Comparison of ENCODE assay signal across 9 mouse cellular contexts in genomic region chr2:43787141-43787540, GRCm38 (mm10). TPM values are rescaled to one million over a fixed set of nuclear protein-coding genes. Genes with fewer than 3 reads are reported as not detected.
DNase-seq lines count a peak whose midpoint lies in the region; ATAC-seq and TF ChIP-seq lines count a peak whose summit lies in the region.
"Had no signal": no experiment of that assay in that cellular context is flagged by ENCODE, and none has a peak within 500 bp of the region (broad histone marks: within the 10 kb centered on the region; RNA-seq: fewer than 3 reads in every experiment).

No protein-coding gene starts in this region.

- WGBS in kidney, embryonic 14.5 days = 54% methylated on average over 12 of the region's 12 CpGs
- 40% methylated on average over 12 of the region's 12 CpGs for WGBS in midbrain, postnatal 0 days

- TF ChIP-seq RAD21 in MEL (IDR thresholded peaks at IDR 0.05; ENCODE audit: low read depth, low read length) = peak; percentile 9

- H3K27me3 ChIP-seq in kidney, embryonic 14.5 days (ENCODE audit: control insufficient read depth, insufficient read depth, low read length) = peaks cover 7% of the 10 kb centered on the region; the same call in 1 of the 2 replicates
- no peaks in the 10 kb centered on the region for H3K27me3 ChIP-seq in MEL (ENCODE audit: control insufficient read depth in 1 of 2, insufficient read depth in 2 of 2, low read length in 2 of 2)
- 0 out of 2 replicates have a peak, but pooled peaks cover 5% of the 10 kb centered on the region for H3K27me3 ChIP-seq in midbrain, postnatal 0 days (ENCODE audit: insufficient read depth, low read length)
- H3K27me3 ChIP-seq: heart, embryonic 15.5 days had no signal

- H3K36me3 ChIP-seq in kidney, embryonic 14.5 days (ENCODE audit: control insufficient read depth, insufficient read depth, low read length) = no peaks in the 10 kb centered on the region
- H3K36me3 ChIP-seq in MEL (ENCODE audit: control insufficient read depth in 1 of 2, insufficient read depth in 2 of 2, low read length in 2 of 2) = peaks cover 0 to 11% of the 10 kb centered on the region in 2 experiments; a peak in 2 of 4 replicates
- no peaks in the 10 kb centered on the region for H3K36me3 ChIP-seq in midbrain, postnatal 0 days (ENCODE audit: insufficient read depth, low read length)
- H3K36me3 ChIP-seq: heart, embryonic 15.5 days had no signal

- H3K27ac ChIP-seq in kidney, embryonic 14.5 days (ENCODE audit: low read depth, low read length) = no peak overlapping the region
- no peak overlapping the region for H3K27ac ChIP-seq in MEL (ENCODE audit: control insufficient read depth, low read depth, low read length)
- H3K27ac ChIP-seq in midbrain, postnatal 0 days (ENCODE audit: low read depth, low read length) = no peak overlapping the region
- H3K27ac ChIP-seq: heart, embryonic 15.5 days had no signal

- peak in 2 of 3 experiments; percentile 4 to 14; a peak in 1 of 6 replicates for TF ChIP-seq CTCF in MEL (IDR thresholded peaks at IDR 0.05 in 2 of 3, conservative IDR thresholded peaks at IDR 0.05 in 1 of 3; ENCODE audit: control insufficient read depth in 1 of 3, insufficient read depth in 1 of 3, low read depth in 2 of 3, low read length in 3 of 3, poor library complexity in 1 of 3, severe bottlenecking in 1 of 3)
- TF ChIP-seq CTCF in midbrain, postnatal 0 days (IDR thresholded peaks at IDR 0.05) = peak; percentile 88

- H3K4me2 ChIP-seq in kidney, embryonic 14.5 days (replicated peaks; ENCODE audit: low read depth, low read length) = no peak overlapping the region
- H3K4me2 ChIP-seq in midbrain, postnatal 0 days (ENCODE audit: low read depth, low read length, poor library complexity, severe bottlenecking) = no peak overlapping the region
- H3K4me2 ChIP-seq: heart, embryonic 15.5 days had no signal

- no peak for TF ChIP-seq POLR2A in MEL (IDR thresholded peaks at IDR 0.05; ENCODE audit: control insufficient read depth in 1 of 2, insufficient read depth in 1 of 2, low read depth in 1 of 2, low read length in 2 of 2, poor library complexity in 1 of 2)

- H3K9me3 ChIP-seq in kidney, embryonic 14.5 days (ENCODE audit: control insufficient read depth, low read length) = no peaks in the 10 kb centered on the region
- no peaks in the 10 kb centered on the region for H3K9me3 ChIP-seq in MEL (replicated peaks; ENCODE audit: insufficient read depth, low read length)
- no peaks in the 10 kb centered on the region for H3K9me3 ChIP-seq in midbrain, postnatal 0 days (ENCODE audit: low read length)
- H3K9me3 ChIP-seq: heart, embryonic 15.5 days had no signal

- no peak overlapping the region for H3K4me3 ChIP-seq in kidney, embryonic 14.5 days (ENCODE audit: low read length)
- no peak overlapping the region for H3K4me3 ChIP-seq in MEL (ENCODE audit: control insufficient read depth in 1 of 2, insufficient read depth in 1 of 2, low read depth in 2 of 2, low read length in 2 of 2)
- H3K4me3 ChIP-seq in midbrain, postnatal 0 days (ENCODE audit: low read depth, low read length) = no peak overlapping the region
- H3K4me3 ChIP-seq: heart, embryonic 15.5 days had no signal

- peak; percentile 19 for DNase-seq in kidney, adult 18-20 months
- DNase-seq in MEL (ENCODE audit: low read depth, low spot score) = no peak
- peak; percentile 31 for DNase-seq in cerebellum, adult 8-10 months
- DNase-seq in frontal cortex, postnatal 36 days (ENCODE audit: low spot score in 2 of 2) = peak; percentile 58 to 72
- DNase-seq in layer of hippocampus, postnatal 10 days (ENCODE audit: low spot score in 2 of 2) = peak; percentile 35 to 58
- DNase-seq in midbrain, postnatal 0 days (ENCODE audit: low spot score) = peak; percentile 84
- no peak for DNase-seq in spleen, postnatal 36 days (ENCODE audit: low spot score in 2 of 2)

- no peak; the same call in 1 of the 2 replicates for ATAC-seq in kidney, embryonic 14.5 days (ENCODE audit: low FRiP score, low TSS enrichment)
- peak; percentile 90 for ATAC-seq in midbrain, postnatal 0 days (ENCODE audit: low FRiP score)

- no peak overlapping the region for H3K9ac ChIP-seq in kidney, embryonic 14.5 days (ENCODE audit: low read depth, low read length)
- H3K9ac ChIP-seq in MEL (ENCODE audit: control insufficient read depth, low read depth, low read length, poor library complexity, severe bottlenecking) = no peak overlapping the region
- no peak overlapping the region for H3K9ac ChIP-seq in midbrain, postnatal 0 days (replicated peaks; ENCODE audit: low read length, poor library complexity, severe bottlenecking)
- H3K9ac ChIP-seq: heart, embryonic 15.5 days had no signal

- H3K79me2 ChIP-seq in MEL (ENCODE audit: control insufficient read depth, insufficient read depth, low read length, poor library complexity) = no peaks in the 10 kb centered on the region

- H3K4me1 ChIP-seq in kidney, embryonic 14.5 days (ENCODE audit: control insufficient read depth, insufficient read depth, low read length) = no peaks in the 10 kb centered on the region
- H3K4me1 ChIP-seq in MEL (ENCODE audit: control insufficient read depth in 1 of 2, insufficient read depth in 2 of 2, low read length in 2 of 2) = peaks cover 2 to 8% of the 10 kb centered on the region in 2 experiments; a peak in 2 of 4 replicates
- H3K4me1 ChIP-seq in midbrain, postnatal 0 days (ENCODE audit: insufficient read depth, low read length) = no peaks in the 10 kb centered on the region
- H3K4me1 ChIP-seq: heart, embryonic 15.5 days had no signal

- TF ChIP-seq EP300 in MEL (IDR thresholded peaks at IDR 0.05; ENCODE audit: low read depth in 1 of 2, low read length in 2 of 2) = no peak

TF ChIP-seq in MEL, 35 proteins besides CTCF, POLR2A, EP300 and RAD21:
- TF ChIP-seq RCOR1 (IDR thresholded peaks at IDR 0.05; ENCODE audit: low read depth, low read length) (no peak), CHD2 (IDR thresholded peaks at IDR 0.05; ENCODE audit: low read length) (no peak), SMC3 (IDR thresholded peaks at IDR 0.05; ENCODE audit: low read depth, low read length) (no peak)

RNA-seq across cellular contexts. Expression of gene Arhgap15, which starts 38.5 kb away (rescaled TPM):
- polyA plus RNA-seq in kidney, embryonic 14.5 days (2014; fragmentation: Nextera tagmentation; extraction: Ambion mirVana) = 1.0 TPM in 2 replicates
- total RNA-seq in MEL (2012; rRNA removed) = 1.5 and 4.0 TPM in 2 replicates
- polyA plus RNA-seq in MEL (2012; ENCODE audit: insufficient read depth in 1 of 2, insufficient read length in 2 of 2, low read depth in 1 of 2, low replicate concordance in 2 of 2, missing spikeins in 1 of 2) = 1 to 10 TPM in 1 of 2 experiments, not detected in 1; 2.8 TPM
- total RNA-seq in layer of hippocampus, postnatal 10 days (2021) = 1 to 10 TPM; 6.7 to 8.0 TPM
- 0.77 and 0.94 TPM in 2 replicates for total RNA-seq in midbrain, postnatal 0 days (2014; rRNA removed)
- polyA plus RNA-seq in midbrain, postnatal 0 days (2015; fragmentation: Nextera tagmentation; extraction: Ambion mirVana) = 1.2 and 1.6 TPM in 2 replicates

Comparison
In these comparisons a context has a peak if more than half of its experiments do, and no peak if none do; other contexts are left out.
1. DNase-seq: peak in kidney, adult 18-20 months (single experiment), cerebellum, adult 8-10 months (single experiment), frontal cortex, postnatal 36 days (2 of 2), layer of hippocampus, postnatal 10 days (2 of 2) and midbrain, postnatal 0 days (single experiment); none in MEL (single experiment) and spleen, postnatal 36 days (0 of 2).